Mouse (Mus musculus): ENCODE measurements around the gene Pmp22.

- TF ChIP-seq CTCF (IDR thresholded peaks at IDR 0.05; ENCODE audit: low read depth, low read length) (no peak), POLR2A (IDR thresholded peaks at IDR 0.05; ENCODE audit: insufficient read depth, low read length) (no peak), EP300 (IDR thresholded peaks at IDR 0.05; ENCODE audit: insufficient read depth, low read depth, low read length) (no peak)
Observed at GRCm38 (mm10) chr11:63116652-63117051, 12.1 kb upstream of the Pmp22 start.
